Mouse (Mus musculus) stomach, embryonic 16.5 days (tissue): Measurements from ENCODE around the gene Mfsd10. TPM values are rescaled to one million over a fixed set of nuclear protein-coding genes. Genes with fewer than 3 reads are reported as not detected.

Experiments
- ATAC-seq: fragments of 200-750 bp; cut with Nextera tagmentation; 2 replicates; pipeline ENCODE4 v1.8.0; 2017; ENCODE audit warnings: moderate number of reproducible peaks, moderate TSS enrichment; ENCODE audit not compliant: insufficient read depth, low FRiP score
- H3K27ac ChIP-seq: fragments of 300-500 bp; sonication (generic); 2 replicates; pipeline ENCODE4 v1.5.1; 2014; ENCODE audit warnings: low read length
- H3K27me3 ChIP-seq: fragments of 300-500 bp; sonication (generic); 2 replicates; pipeline ENCODE4 v1.6.1; 2014; ENCODE audit warnings: low read length, control low read depth, mixed read lengths; ENCODE audit not compliant: control insufficient read depth, insufficient read depth
- H3K36me3 ChIP-seq: fragments of 300-500 bp; sonication (generic); 2 replicates; pipeline ENCODE4 v1.6.1; 2014; ENCODE audit warnings: low read length; ENCODE audit not compliant: control insufficient read depth, insufficient read depth
- H3K4me1 ChIP-seq: fragments of 300-500 bp; sonication (generic); 2 replicates; pipeline ENCODE4 v1.6.1; 2014; ENCODE audit warnings: low read length, control low read depth, mixed read lengths; ENCODE audit not compliant: control insufficient read depth, insufficient read depth
- H3K4me2 ChIP-seq: fragments of 300-500 bp; sonication (generic); 2 replicates; pipeline ENCODE4 v1.6.1; 2014; ENCODE audit warnings: low read depth, low read length, mixed read lengths
- H3K4me3 ChIP-seq: fragments of 300-500 bp; sonication (generic); replicated peaks from 2 replicates; pipeline ENCODE4 v1.5.1; 2014; ENCODE audit warnings: mild to moderate bottlenecking, low read length
- H3K9ac ChIP-seq: fragments of 300-500 bp; sonication (generic); 2 replicates; pipeline ENCODE4 v1.6.1; 2014; ENCODE audit warnings: low read length
- H3K9me3 ChIP-seq: fragments of 300-500 bp; sonication (generic); replicated peaks from 2 replicates; pipeline ENCODE4 v1.6.1; 2016; ENCODE audit warnings: low read length, control low read depth; ENCODE audit not compliant: control insufficient read depth
- WGBS: fragments of 180-500 bp; shearing (Covaris S2); extraction: QIAGEN DNeasy Blood & Tissue Kit; methylation state at CpG from one replicate; pipeline ENCODE4 v1.1.7; 2014; 5-methylcytosine and 5-hydroxymethylcytosine counted together
- polyA plus RNA-seq: library from polyadenylated mRNA; unstranded; fragments of >200 nt; fragmentation: Nextera tagmentation; extraction: Ambion mirVana; gene quantifications from 2 replicates; pipeline ENCODE4 v1.2.1, GENCODE M21; 2015

Gene Mfsd10
- polyA plus RNA-seq, 1 experiment from 2014 or later = 118 TPM

GRCm38 (mm10) chr5:34590702-34591101 is 46.3 kb downstream of the Mfsd10 start:
- no peaks in the 10 kb centered on the region for H3K36me3 ChIP-seq
- no peak for ATAC-seq

GRCm38 (mm10) chr5:34590059-34590458 is 47.0 kb downstream of the Mfsd10 start:
- ATAC-seq = no peak
- peaks cover 15% of the 10 kb centered on the region; the same call in 1 of the 2 replicates for H3K4me1 ChIP-seq
- H3K36me3 ChIP-seq = no peaks in the 10 kb centered on the region
- no peaks in the 10 kb centered on the region for H3K9me3 ChIP-seq
- no peak overlapping the region for H3K4me3 ChIP-seq
- H3K4me2 ChIP-seq = no peak overlapping the region
- H3K27me3 ChIP-seq = no peaks in the 10 kb centered on the region
- 41% methylated on average over 5 of the region's 5 CpGs for WGBS
- no peak overlapping the region for H3K9ac ChIP-seq
- H3K27ac ChIP-seq = no peak overlapping the region

More at GRCm38 (mm10) chr5:34590702-34591101, 46.3 kb downstream of the Mfsd10 start:
- H3K27ac ChIP-seq = no peak overlapping the region
- H3K27me3 ChIP-seq = no peaks in the 10 kb centered on the region
- no peak overlapping the region for H3K4me2 ChIP-seq
- no peak overlapping the region for H3K9ac ChIP-seq
- no peaks in the 10 kb centered on the region for H3K9me3 ChIP-seq
- H3K4me3 ChIP-seq = no peak overlapping the region
- WGBS = 62% methylated on average over 4 of the region's 4 CpGs
- H3K4me1 ChIP-seq = peaks cover 15% of the 10 kb centered on the region; the same call in 1 of the 2 replicates

GRCm38 (mm10) chr5:34587881-34588280 is 49.1 kb downstream of the Mfsd10 start:
- no peaks in the 10 kb centered on the region for H3K27me3 ChIP-seq
- H3K4me1 ChIP-seq = peaks cover 17% of the 10 kb centered on the region
- ATAC-seq = no peak
- 88% methylated on average over 5 of the region's 5 CpGs for WGBS
- H3K27ac ChIP-seq = no peak overlapping the region
- no peak overlapping the region for H3K9ac ChIP-seq
- H3K9me3 ChIP-seq = no peaks in the 10 kb centered on the region
- no peaks in the 10 kb centered on the region for H3K36me3 ChIP-seq
- H3K4me2 ChIP-seq = no peak overlapping the region
- H3K4me3 ChIP-seq = no peak overlapping the region

GRCm38 (mm10) chr5:34585216-34585615 is 51.8 kb downstream of the Mfsd10 start:
- Histone ChIP-seq H3K4me1 (peaks cover 21% of the 10 kb centered on the region), H3K4me2 (no peak overlapping the region), H3K27ac (no peak overlapping the region), H3K27me3 (no peaks in the 10 kb centered on the region), H3K4me3 (no peak overlapping the region), H3K9ac (no peak overlapping the region), H3K36me3 (no peaks in the 10 kb centered on the region), H3K9me3 (no peaks in the 10 kb centered on the region)
- WGBS = 77% methylated on average over 5 of the region's 5 CpGs
- no peak for ATAC-seq

Other genes with a start within 250 kb of the Mfsd10 start
- gene Tnip2, start 123.2 kb downstream of the Mfsd10 start, polyA plus RNA-seq = 29.2 and 31.6 TPM in 2 replicates
- gene Sh3bp2, start 111.4 kb downstream of the Mfsd10 start, polyA plus RNA-seq = 5.8 and 7.0 TPM in 2 replicates
- 176 and 187 TPM in 2 replicates for gene Add1, start 63.5 kb downstream of the Mfsd10 start, polyA plus RNA-seq
- 20.8 and 24.3 TPM in 2 replicates for gene Nop14, start 22.9 kb upstream of the Mfsd10 start, polyA plus RNA-seq
- gene Grk4, start 23.2 kb upstream of the Mfsd10 start, polyA plus RNA-seq = 2.1 TPM in 2 replicates
- 11.0 and 12.1 TPM in 2 replicates for gene Htt, start 124.5 kb upstream of the Mfsd10 start, polyA plus RNA-seq